Mouse (Mus musculus) gastrocnemius, adult 8-10 months (tissue): ENCODE data around the gene Ttpal. TPM values are rescaled to one million over a fixed set of nuclear protein-coding genes. Genes with fewer than 3 reads are reported as not detected.
"Not testable (repeated sequence)": the region's sequence is repeated elsewhere in the genome, so short reads cannot be mapped to it uniquely, and the experiment has no call there.

Experiments
- DNase-seq, 2 experiments: peaks; one replicate each; pipeline ENCODE4 v3.0.0; 2022; ENCODE audit warnings: low spot score in 2 of 2
- total RNA-seq, 4 experiments: library from RNA; stranded (reverse); gene quantifications; 2 replicates each; pipeline ENCODE4 v1.2.4; 2022

Gene Ttpal
- total RNA-seq, 4 experiments from 2014 or later, result 3.1 to 5.2 (median 3.4) TPM

- not testable (repeated sequence) for DNase-seq
Observed at GRCm38 (mm10) chr2:163621401-163621800, 19.3 kb downstream of the Ttpal start.

DNA sequence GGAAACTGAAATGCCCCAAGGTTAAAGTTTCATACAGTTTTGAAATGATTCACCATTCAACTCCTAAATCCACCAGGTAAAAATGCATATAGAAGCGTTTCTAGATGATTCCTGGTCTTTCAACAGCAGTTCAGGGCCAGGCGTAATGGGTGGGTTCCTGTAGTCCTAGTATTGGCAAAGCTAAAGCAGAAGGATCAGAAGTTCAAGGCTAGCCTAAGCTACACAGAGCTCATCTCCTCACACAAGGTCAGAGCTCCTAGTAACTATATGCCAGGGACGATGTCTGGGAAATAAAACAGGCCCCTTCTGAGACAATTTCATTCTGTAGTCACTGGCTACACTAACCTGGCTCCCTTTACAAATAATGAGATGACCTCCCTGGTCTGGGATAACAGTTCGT is 29.1 kb downstream of the Ttpal start:
- DNase-seq, result no peak

GRCm38 (mm10) chr2:163631715-163632114 is 29.6 kb downstream of the Ttpal start:
- no peak for DNase-seq

GRCm38 (mm10) chr2:163634211-163634610 is 32.1 kb downstream of the Ttpal start:
- no peak for DNase-seq

DNA sequence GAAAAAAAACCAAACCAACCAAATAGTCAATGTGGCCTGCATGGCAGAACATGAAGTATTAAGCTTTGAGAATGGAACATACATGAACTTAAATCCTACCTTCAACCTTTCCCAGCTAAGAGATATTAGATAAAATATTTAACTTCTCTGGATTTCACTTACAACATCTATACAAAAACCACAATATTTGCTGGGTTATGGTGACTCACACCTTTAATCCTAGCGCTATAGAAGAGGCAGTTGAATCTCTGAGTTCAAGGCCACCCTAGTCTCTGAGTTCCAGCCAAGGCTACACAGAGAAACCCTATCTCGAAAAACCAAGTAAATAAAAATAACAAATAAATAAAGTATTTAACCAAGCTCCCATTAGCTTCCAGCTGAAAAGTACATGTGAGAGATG is 33.9 kb downstream of the Ttpal start:
- no peak for DNase-seq

- no peak for DNase-seq
Observed at GRCm38 (mm10) chr2:163637655-163638266, 35.6 kb downstream of the Ttpal start.

DNA sequence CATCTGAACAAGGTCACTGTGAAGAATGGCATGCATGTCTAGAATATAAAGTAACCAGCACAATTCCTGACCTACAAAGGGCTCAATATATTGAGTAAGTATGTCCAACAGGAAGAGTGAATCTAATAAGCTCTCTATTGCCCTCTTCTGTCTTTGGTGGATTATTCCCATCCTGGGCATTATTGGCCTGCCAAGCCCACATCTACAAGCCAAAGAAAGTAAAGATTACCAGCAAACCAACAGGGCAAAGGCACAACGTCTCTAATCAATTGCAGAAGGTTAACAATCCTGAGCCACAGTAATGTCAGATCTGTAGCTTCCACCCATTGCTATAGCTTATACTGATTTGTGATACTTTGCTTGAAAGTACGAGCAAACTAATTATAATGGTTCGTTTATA is 38.4 kb downstream of the Ttpal start:
- no peak for DNase-seq

DNA sequence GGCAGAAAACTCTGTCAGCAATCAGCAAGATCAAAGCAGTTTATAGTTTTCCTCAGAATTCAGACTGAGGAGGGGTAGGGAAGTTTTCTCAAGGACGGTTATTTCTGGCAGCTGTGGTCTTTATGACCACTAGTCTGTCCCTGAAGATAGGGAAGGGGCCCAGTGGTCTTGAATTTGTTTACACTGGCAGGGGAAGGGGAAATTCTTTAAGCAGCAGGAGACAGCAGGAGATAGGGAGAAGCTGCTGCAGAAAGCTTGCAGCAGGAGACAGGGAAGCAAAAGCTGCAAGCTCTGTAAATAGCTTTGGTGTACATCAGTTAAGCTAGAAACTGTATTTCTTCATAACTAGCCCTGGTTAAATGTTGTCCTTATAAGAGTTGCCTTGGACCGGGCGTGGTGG is 39.6 kb downstream of the Ttpal start:
- DNase-seq, result no peak

DNA sequence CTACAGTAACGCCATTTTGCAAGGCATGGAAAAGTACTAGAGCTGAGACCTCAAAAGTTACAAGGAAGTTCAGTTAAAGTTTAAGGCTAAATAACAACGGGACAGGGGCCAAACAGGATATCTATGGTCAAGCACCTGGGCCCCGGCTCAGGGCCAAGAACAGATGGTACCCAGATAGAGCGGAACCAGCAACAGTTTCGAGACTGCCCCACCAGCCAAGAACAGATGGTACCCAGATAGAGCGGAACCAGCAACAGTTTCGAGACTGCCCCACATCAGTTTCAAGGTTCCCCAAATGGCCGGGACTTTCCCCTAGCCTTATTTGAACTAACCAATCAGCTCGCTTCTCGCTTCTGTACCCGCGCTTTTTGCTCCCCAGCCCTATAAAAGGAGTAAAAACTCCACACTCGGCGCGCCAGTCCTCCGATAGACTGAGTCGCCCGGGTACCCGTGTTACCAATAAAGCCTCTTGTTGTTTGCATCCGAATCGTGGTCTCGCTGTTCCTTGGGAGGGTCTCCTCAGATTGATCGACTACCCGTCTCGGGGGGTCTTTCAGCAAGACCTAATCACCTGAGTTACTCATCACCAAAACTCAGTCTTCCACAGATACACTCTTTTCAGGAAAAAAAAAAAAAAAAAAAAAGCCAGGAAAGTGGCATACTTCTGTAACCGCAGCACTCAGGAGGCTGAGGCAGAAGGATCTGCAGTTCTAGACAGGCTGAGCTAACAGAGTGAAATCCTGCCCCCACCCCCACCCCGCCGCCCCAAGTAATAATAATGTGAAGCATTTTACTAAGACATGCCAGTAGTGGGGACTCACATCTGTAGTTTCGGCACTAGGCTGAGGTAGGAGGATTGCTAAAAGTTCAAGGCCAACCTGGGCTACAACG is 40.8 kb downstream of the Ttpal start:
- peak; percentile 23 to 30 for DNase-seq

DNA sequence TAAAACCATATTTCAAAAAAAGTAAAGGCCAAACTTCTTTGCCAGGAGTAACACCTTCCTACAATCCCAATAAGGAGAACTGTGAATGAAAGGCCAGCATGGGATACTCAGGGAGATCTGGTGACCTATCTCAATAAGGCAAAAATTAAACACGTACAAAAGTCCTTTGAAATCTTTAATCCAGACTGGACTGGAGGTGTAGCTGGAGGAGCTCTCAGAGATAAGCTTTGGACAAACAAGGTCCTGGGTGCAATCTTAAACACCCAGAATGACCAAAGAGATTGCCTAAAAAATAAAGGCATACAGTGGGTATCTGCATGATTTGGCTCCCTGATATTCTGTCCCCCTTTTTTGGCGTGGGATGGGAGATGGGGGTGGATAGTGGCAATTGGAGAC is 41.5 kb downstream of the Ttpal start:
- DNase-seq, result no peak

DNA sequence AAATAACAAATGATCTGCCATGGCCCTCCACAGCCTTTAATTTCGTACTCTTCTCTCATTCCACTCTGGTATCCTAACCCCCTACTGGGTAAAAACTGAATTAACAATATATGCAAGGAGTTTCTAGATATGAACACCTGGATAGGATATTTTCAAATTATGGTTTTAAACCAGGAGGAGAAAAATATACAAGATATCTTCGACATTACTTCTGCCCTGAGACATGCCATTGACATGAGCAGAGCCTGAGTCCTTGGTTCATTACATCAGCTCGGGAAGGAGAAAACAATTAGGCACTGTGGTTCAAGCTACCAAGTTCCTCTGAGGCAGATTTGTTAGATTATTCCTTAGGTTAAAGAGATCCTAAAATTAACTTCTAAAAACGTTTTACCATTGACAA is 41.9 kb downstream of the Ttpal start:
- DNase-seq, result no peak

DNA sequence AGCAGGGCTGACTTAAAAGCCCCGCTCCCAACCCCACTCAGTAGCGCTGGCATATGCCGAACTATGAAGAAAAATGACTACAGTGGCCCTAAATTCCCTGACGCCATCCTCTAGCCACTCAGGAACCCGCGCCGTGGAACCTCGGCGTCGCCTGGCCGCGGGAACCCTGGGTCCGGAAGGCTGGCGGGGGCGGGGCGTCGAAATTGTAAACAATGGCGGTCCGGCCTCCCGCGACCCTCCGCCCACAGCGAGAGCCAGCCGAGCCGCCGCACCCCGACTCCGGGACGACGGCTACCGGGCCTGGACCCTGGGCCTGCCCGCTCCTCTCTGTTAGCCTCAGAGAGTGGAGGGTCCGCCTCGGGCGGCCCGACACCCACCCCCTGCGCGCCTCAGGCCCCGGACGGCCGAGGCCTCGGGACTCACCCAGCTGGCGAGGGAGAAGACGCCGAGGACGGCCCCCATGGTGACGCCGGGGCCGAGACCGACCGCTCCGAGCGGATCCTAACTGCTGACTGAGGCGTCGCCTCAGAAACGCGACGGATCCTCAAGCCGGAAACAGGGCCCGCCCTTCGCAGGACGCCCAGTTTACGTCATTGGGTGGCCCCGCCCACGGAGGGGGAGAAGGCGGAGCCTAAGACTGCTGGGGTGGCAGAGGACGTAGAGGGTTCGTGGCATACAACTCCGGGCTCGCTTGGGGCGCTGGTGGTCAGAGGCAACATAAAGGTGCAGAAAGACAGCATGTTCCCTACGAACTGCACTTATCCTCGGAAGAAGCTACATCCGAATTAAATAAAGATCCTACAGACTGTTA is 42.7 kb downstream of the Ttpal start, which contains the start of gene Serinc3:
Gene Serinc3, minus strand, starts transcription at position 557 of the 811 bp plus-strand sequence.
- peak; percentile 98 for DNase-seq

DNA sequence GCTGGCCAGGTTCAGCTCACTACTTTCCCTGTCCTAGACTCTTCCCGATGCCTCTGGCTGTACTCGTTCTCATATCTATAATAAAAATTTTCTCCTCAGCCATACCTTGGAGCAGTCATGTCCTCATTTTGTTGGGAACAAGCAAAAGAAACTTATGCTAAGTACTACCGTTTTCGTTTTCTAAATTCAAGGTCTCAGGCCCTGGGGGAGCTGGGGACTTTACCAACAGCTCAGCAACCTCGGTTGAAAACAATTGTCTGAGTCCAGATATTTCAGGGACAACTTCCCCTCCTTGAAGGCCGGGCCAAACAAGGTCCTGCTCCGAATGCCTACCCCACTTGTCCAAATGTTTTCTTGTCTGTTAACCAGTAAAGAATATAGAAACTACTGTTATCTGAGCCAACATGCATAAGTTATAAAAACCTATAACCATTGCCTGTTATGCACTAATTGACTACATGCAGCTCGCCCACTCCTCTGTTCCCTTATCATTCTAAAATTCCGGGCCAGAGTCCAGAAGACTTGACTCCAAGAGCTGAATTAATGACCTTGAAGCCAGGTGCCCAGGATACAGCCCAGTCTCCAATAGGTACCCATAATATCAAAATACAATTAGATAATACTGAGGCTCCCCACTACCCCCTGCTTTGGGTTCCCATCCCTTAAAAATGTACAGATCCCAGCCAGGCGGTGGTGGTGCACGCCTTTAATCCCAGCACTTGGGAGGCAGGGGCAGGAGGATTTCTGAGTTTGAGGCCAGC is 43.8 kb downstream of the Ttpal start:
- no peak for DNase-seq

DNA sequence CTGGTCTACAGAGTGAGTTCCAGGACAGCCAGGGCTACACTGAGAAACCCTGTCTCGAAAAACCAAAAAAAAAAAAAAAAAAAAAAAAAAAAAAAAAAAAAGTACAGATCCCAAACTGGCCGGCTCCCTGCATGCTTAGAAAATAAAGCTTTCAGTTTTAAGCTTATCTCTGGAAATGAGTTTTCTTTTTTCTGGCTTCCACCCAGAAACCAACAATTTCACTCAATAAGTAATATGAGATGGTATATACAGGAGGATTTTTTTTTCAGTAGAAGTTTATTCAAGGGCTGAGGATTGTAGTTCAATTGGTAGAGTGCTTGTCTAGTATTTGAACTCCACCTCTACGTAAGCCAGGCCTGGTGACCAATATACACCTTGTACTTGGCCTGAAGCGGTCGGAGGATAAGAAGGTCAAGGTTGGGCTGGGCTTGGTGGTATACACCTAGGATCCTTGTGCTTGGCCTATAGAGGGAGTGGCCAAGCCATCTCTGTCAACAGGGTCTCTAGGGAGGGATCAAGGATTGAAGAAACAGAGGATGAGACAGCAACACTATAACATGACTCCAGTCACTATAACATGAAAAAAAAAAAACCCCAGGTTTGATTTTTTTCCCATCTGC is 44.5 kb downstream of the Ttpal start:
- DNase-seq, result no peak

DNA sequence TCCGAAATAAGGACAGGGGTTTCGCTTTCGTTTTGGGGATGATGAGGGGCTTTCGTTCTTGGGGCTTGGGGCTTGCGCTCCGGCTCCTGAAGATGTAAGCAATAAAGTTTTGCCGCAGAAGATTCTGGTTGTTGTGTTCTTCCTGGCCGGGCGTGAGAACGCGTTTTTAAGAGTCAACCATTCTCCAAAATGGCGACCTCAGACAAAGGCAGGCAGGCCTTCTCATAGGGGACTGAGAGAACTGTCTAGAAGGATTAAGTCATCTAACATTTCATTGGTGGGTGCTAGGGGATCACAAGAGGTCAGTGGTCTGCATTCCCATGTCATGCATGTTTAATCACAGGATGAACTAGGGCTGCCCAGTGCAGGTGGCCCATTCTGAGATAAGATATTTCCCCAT is 53.6 kb downstream of the Ttpal start:
- not testable (repeated sequence) for DNase-seq

DNA sequence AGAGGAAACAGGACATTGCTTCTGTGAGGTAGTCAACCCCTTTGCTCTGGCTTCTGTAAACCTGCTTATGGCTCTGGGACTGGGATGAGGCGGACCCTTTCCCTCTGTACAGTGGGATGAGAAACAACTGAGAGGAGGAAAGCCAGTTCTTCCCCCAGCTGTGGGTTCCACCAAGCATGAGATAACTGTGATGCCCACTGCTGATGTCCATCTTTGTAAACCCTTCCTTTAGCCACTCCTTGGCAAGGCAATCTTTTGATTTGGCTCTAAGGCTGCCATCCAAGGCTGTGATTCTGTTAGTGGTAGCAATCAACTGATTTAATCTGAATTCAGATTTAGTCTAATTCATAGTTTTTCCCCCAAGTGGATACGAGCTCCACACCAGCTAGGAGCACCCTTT is 55.4 kb downstream of the Ttpal start:
- DNase-seq, result no peak

- peak; percentile 69 to 74 for DNase-seq
Observed at GRCm38 (mm10) chr2:163657975-163658886, 56.1 kb downstream of the Ttpal start, which contains the start of gene Pkig. Gene Pkig, plus strand, starts transcription at chr2:163658386.

DNA sequence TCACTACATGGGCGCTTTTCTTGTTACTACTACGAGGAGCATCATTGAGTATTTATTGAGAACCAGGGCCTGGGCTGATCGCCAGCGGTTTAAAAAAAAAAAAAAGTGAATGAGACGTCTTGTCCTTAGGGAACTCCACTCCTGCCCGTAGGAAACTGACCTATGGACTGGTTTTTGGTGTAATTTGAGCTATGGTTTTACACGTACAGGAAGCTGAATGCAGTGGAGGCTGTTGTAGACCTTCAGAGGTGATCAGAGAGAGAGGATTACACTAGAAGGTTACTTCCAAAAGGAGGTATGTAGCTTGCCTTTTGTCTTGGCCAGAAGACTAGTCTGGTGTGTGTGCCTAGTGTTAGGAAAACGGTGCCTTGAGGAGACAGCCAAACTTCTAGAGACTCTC is 56.8 kb downstream of the Ttpal start:
- no peak for DNase-seq

DNA sequence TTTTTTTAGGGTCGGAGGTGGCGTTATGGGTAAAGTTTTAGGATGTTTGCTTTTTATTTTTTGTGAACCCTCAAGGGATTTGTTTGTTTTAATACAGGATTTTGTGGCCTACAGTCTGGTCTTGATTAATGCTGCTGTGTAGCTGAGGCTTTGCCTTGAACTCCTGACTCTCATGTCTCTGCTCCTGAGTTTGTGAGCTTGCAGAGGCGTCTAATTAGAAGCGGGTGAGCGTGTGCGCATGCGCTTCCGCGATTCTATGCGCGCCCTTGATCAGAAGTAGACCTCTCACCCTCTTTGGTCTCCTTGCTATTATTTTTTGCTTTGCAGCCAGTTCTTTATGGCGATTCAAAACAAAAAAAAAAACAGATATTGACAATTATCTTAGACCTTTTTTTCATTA is 57.3 kb downstream of the Ttpal start:
- no peak for DNase-seq
